Mouse (Mus musculus): ENCODE data around the gene Tnrc6c.

GRCm38 (mm10) chr11:117696585-117696984 is 42.5 kb downstream of the Tnrc6c start:
- TF ChIP-seq CTCF (IDR thresholded peaks at IDR 0.05; ENCODE audit: control insufficient read depth, insufficient read depth, low read length) = no peak
- TF ChIP-seq POLR2A (IDR thresholded peaks at IDR 0.05; ENCODE audit: borderline replicate concordance, control insufficient read depth, low read depth, low read length) = no peak
